In the genomic region with DNA sequence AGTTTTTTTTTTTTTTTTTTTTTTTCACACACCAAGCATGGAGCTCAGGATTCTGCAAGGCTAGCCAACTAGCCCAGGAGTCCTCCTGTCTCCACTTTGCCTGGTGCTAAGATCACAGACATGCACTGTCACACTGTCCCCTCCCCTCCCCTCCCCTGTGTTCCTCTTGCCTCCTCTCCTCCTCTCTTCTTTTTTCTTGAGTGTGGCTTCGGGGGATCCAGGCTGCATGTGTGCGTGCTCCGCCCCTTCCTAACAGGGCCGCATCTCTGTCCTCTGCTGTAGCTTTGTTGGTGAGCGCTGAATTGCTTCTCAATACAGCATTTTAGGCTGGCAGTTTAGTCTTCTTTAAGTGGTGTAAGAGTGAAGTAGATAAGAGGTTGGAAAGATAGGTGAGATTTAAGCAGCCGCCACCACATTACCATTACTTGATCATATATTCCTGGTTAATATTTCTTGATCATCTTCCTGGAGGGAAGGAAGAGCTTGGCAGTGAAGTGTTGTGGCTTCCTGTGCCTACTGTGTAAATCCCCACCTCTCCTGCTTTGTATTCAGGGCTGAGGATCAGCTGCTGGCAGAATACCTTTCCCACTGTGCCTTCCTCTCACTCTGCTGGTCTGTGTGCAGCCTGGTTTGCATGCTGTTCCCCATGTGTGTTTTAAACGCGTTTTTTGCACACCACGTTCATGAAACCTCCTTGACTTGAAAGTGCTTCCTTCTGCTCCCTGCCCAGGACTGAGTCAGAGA, we compare ENCODE assay signal across 10 mouse cellular contexts.
DNase-seq lines count a peak whose midpoint lies in the region; ATAC-seq lines count a peak whose summit lies in the region.
"Had no signal": no experiment of that assay in that cellular context is flagged by ENCODE, and none has a peak within 500 bp of the region (broad histone marks: within the 10 kb centered on the region; RNA-seq: fewer than 3 reads in every experiment).

No protein-coding gene starts in this region.

- no peak overlapping the region for H3K4me3 ChIP-seq in neural tube, embryonic 12.5 days
- H3K4me3 ChIP-seq in hindbrain, embryonic 15.5 days, result no peak overlapping the region
- H3K4me3 ChIP-seq in neural tube, embryonic 15.5 days (replicated peaks), result no peak overlapping the region
- H3K4me3 ChIP-seq: gastrocnemius, adult 2 months had no signal

- peak; percentile 33; the same call in 1 of the 2 replicates for ATAC-seq in neural tube, embryonic 12.5 days (ENCODE audit: low FRiP score, low read depth)
- peak; percentile 84 for ATAC-seq in hindbrain, embryonic 15.5 days (ENCODE audit: low FRiP score, low read depth)
- ATAC-seq in neural tube, embryonic 15.5 days (ENCODE audit: low FRiP score), result peak; percentile 71
- ATAC-seq in activated CD4-positive, CD25-positive, alpha-beta regulatory T cell, adult 4 months, result no peak

- no peaks in the 10 kb centered on the region for H3K27me3 ChIP-seq in neural tube, embryonic 12.5 days (replicated peaks)
- no peaks in the 10 kb centered on the region for H3K27me3 ChIP-seq in hindbrain, embryonic 15.5 days
- H3K27me3 ChIP-seq in neural tube, embryonic 15.5 days (replicated peaks), result no peaks in the 10 kb centered on the region

- peak; percentile 19 for DNase-seq in embryo, embryonic 10 days (ENCODE audit: low spot score)
- no peak for DNase-seq in embryo, embryonic 10.5 days (ENCODE audit: low spot score)
- no peak for DNase-seq in neural tube, embryonic 10.5 days (ENCODE audit: extremely low spot score, low spot score)
- DNase-seq in frontal cortex, postnatal 10 days (ENCODE audit: low spot score in 2 of 2), result no peak
- DNase-seq: gastrocnemius, adult 2 months; kidney, postnatal 4 days had no signal

- 27% methylated on average over 9 of the region's 9 CpGs for WGBS in neural tube, embryonic 12.5 days
- 22% methylated on average over 9 of the region's 9 CpGs for WGBS in hindbrain, embryonic 15.5 days
- WGBS in neural tube, embryonic 15.5 days, result 17% methylated on average over 9 of the region's 9 CpGs

- 0 out of 2 replicates have a peak overlapping the region, but pooled peaks have one; percentile 3 for H3K4me2 ChIP-seq in neural tube, embryonic 12.5 days (replicated peaks)
- H3K4me2 ChIP-seq in hindbrain, embryonic 15.5 days, result 0 out of 2 replicates have a peak overlapping the region, but pooled peaks have one; percentile 5
- H3K4me2 ChIP-seq in neural tube, embryonic 15.5 days, result peak overlapping the region; percentile 25; the same call in 1 of the 2 replicates

- H3K4me1 ChIP-seq in neural tube, embryonic 12.5 days, result peaks cover 13% of the 10 kb centered on the region
- H3K4me1 ChIP-seq in hindbrain, embryonic 15.5 days (replicated peaks), result peaks cover 32% of the 10 kb centered on the region
- peaks cover 33% of the 10 kb centered on the region for H3K4me1 ChIP-seq in neural tube, embryonic 15.5 days

- H3K36me3 ChIP-seq in neural tube, embryonic 12.5 days, result peaks cover 1% of the 10 kb centered on the region; the same call in 1 of the 2 replicates
- no peaks in the 10 kb centered on the region; the same call in 1 of the 2 replicates for H3K36me3 ChIP-seq in hindbrain, embryonic 15.5 days
- 0 out of 2 replicates have a peak, but pooled peaks cover under 1% of the 10 kb centered on the region for H3K36me3 ChIP-seq in neural tube, embryonic 15.5 days

- no peak overlapping the region for H3K27ac ChIP-seq in neural tube, embryonic 12.5 days
- H3K27ac ChIP-seq in hindbrain, embryonic 15.5 days (replicated peaks), result peak overlapping the region; percentile 77
- peak overlapping the region; percentile 78 for H3K27ac ChIP-seq in neural tube, embryonic 15.5 days (replicated peaks)
- H3K27ac ChIP-seq: gastrocnemius, adult 2 months had no signal

- peak overlapping the region; percentile 17; the same call in 1 of the 2 replicates for H3K9ac ChIP-seq in neural tube, embryonic 12.5 days
- 0 out of 2 replicates have a peak overlapping the region, but pooled peaks have one; percentile 0 for H3K9ac ChIP-seq in hindbrain, embryonic 15.5 days
- H3K9ac ChIP-seq in neural tube, embryonic 15.5 days (replicated peaks), result peak overlapping the region; percentile 11; the same call in 1 of the 2 replicates

- no peaks in the 10 kb centered on the region for H3K9me3 ChIP-seq in neural tube, embryonic 12.5 days
- no peaks in the 10 kb centered on the region for H3K9me3 ChIP-seq in hindbrain, embryonic 15.5 days
- H3K9me3 ChIP-seq in neural tube, embryonic 15.5 days (replicated peaks), result no peaks in the 10 kb centered on the region
